Mouse (Mus musculus) cerebellum, adult 2 months (tissue): Measurements from ENCODE around the gene Zfp367.

Source experiments
- CTCF ChIP-seq: fragments of 200-500 bp; IDR thresholded peaks from 2 replicates; pipeline ENCODE4 v1.5.1; 2011; ENCODE audit warnings: low read depth, mild to moderate bottlenecking, control low read depth, low read length, moderate library complexity, borderline replicate concordance; ENCODE audit not compliant: insufficient read depth
- POLR2A ChIP-seq: fragments of 200-500 bp; IDR thresholded peaks from 2 replicates; pipeline ENCODE4 v1.6.1; 2011; ENCODE audit warnings: low read length, control low read depth, borderline replicate concordance; ENCODE audit not compliant: insufficient read depth

DNA sequence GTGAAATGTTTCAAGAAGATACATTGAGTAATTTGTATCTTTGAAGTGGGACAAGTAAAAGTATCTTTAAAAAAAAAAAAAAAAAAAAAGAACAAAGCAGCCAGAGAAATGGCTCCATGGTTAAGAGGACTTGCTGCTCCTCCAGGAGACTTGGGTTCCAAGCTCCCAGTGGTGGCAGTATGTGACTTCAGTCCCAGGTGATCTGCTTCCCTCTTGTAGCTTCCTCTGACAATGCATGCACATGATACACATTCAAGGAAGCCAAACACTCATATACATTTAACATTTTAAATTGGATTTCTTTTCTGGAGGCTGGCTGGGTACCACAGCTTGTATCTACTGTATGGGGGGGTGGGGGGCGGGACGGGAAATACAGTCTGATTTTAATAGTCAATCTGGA, 1.6 kb upstream of the Zfp367 start:
- TF ChIP-seq CTCF (no peak), POLR2A (no peak)
